Mouse (Mus musculus) myocyte (in vitro differentiated cells): ENCODE results near the gene Rad51b. TPM values are rescaled to one million over a fixed set of nuclear protein-coding genes. Genes with fewer than 3 reads are reported as not detected.
A peak's percentile ranks its signal among the peaks of the same experiment; 100 is the strongest.

Experiments
- H3K27me3 ChIP-seq: one replicate; pipeline ENCODE4 v1.6.1; 2011; ENCODE audit not compliant: control insufficient read depth, insufficient read depth, insufficient read length
- H3K36me3 ChIP-seq: one replicate; pipeline ENCODE4 v1.6.1; 2011; ENCODE audit not compliant: control insufficient read depth, insufficient read depth
- H3K4me2 ChIP-seq: one replicate; pipeline ENCODE4 v1.6.1; 2011; ENCODE audit warnings: low read depth, control low read depth
- H3K4me3 ChIP-seq: one replicate; pipeline ENCODE4 v1.5.1; 2011; ENCODE audit warnings: mild to moderate bottlenecking, control low read depth, moderate library complexity
- H3K79me2 ChIP-seq: one replicate; pipeline ENCODE4 v1.6.1; 2011; ENCODE audit not compliant: control insufficient read depth, insufficient read depth
- H3ac ChIP-seq: one replicate; pipeline ENCODE4 v1.6.1; 2011; ENCODE audit not compliant: control insufficient read depth, insufficient read length
- CEBPB ChIP-seq: IDR thresholded peaks from 2 replicates; pipeline ENCODE4 v1.6.1; 2011; ENCODE audit warnings: mild to moderate bottlenecking, moderate library complexity; ENCODE audit not compliant: poor library complexity, insufficient read depth, severe bottlenecking
- E2F4 ChIP-seq: IDR thresholded peaks from one replicate; pipeline ENCODE4 v1.6.1; 2011; ENCODE audit warnings: mild to moderate bottlenecking, control low read depth, moderate library complexity; ENCODE audit not compliant: insufficient read depth
- MAX ChIP-seq: IDR thresholded peaks from one replicate; pipeline ENCODE4 v1.6.1; 2011; ENCODE audit warnings: low read depth, mild to moderate bottlenecking, control low read depth
- MYOD1 ChIP-seq, 3 experiments: IDR thresholded peaks; one replicate each; pipeline ENCODE4 v1.6.1; 2011; ENCODE audit warnings: control low read depth in 2 of 3, low read depth in 2 of 3, mild to moderate bottlenecking in 2 of 3, moderate library complexity in 1 of 3; ENCODE audit not compliant: insufficient read length in 2 of 3, control insufficient read depth in 1 of 3
- MYOG ChIP-seq, 3 experiments: IDR thresholded peaks; one replicate each; pipeline ENCODE4 v1.6.1; 2011; ENCODE audit warnings: control low read depth in 2 of 3, low read depth in 2 of 3, mild to moderate bottlenecking in 2 of 3; ENCODE audit not compliant: insufficient read length in 2 of 3, control insufficient read depth in 1 of 3, insufficient read depth in 1 of 3
- POLR2A ChIP-seq: IDR thresholded peaks from one replicate; pipeline ENCODE4 v1.6.1; 2011; ENCODE audit warnings: low read depth, mild to moderate bottlenecking, control low read depth, moderate library complexity; ENCODE audit not compliant: insufficient read length
- POLR2AphosphoS2 ChIP-seq: IDR thresholded peaks from one replicate; pipeline ENCODE4 v1.6.1; 2011; ENCODE audit warnings: low read depth, control low read depth; ENCODE audit not compliant: insufficient read length
- REST ChIP-seq: IDR thresholded peaks from one replicate; pipeline ENCODE4 v1.6.1; 2011; ENCODE audit warnings: mild to moderate bottlenecking, control low read depth, moderate library complexity; ENCODE audit not compliant: insufficient read depth, insufficient read length
- SRF ChIP-seq: IDR thresholded peaks from one replicate; pipeline ENCODE4 v1.6.1; 2011; ENCODE audit warnings: low read depth; ENCODE audit not compliant: control insufficient read depth, insufficient read length
- TCF12 ChIP-seq: IDR thresholded peaks from one replicate; pipeline ENCODE4 v1.6.1; 2011; ENCODE audit warnings: mild to moderate bottlenecking, control low read depth; ENCODE audit not compliant: poor library complexity, insufficient read depth, severe bottlenecking
- TCF3 ChIP-seq: IDR thresholded peaks from one replicate; pipeline ENCODE4 v1.6.1; 2011; ENCODE audit warnings: low read depth, control low read depth; ENCODE audit not compliant: insufficient read length
- USF1 ChIP-seq: IDR thresholded peaks from one replicate; pipeline ENCODE4 v1.6.1; 2011; ENCODE audit warnings: low read depth, mild to moderate bottlenecking, control low read depth, moderate library complexity
- polyA plus RNA-seq: library from polyadenylated mRNA; unstranded; fragments of >200 nt; fragmentation: generic; extraction: Trizol; gene quantifications from one replicate; pipeline ENCODE4 v1.2.1, GENCODE M21; 2012; ENCODE audit warnings: missing spikeins

Gene Rad51b
- polyA plus RNA-seq, 1 experiment = 1.8 TPM

DNA sequence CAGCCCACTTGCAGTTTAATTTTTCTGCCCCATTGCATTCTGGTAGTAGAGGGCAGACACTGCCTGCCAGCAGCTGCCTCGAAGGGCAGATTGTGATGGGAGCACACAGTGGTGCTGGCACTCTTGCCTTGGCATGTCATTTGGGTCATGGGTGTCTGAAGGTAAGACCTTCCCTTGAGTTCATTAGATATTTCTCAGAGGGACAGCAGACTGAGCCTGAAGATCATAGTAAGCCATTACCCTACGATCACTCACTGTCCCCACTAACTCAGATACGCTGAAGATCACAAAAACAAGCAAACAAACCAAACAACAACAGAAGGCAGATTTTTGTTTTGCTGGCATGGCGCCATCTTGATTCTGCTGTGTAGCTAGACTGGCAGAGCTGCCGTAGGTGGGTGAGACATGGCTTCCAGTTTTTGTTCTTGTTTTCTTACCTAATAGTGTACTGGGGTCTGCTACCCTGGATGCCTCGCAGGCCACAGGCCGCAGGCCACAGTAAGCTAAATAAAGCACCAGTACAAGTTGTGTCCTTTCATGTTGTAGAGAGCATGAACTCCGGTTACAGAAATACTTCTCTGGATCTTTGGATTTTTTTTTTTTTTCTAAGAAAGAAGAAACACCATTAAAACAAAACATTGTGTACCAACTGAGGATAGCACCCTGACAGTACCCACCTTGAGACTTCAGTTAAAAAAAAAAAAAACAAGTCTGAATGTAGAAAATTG lies 316.1 kb downstream of the Rad51b start:
- H3K36me3 ChIP-seq = no peaks in the 10 kb centered on the region
- H3K4me3 ChIP-seq = no peak overlapping the region
- TF ChIP-seq POLR2A (no peak), POLR2AphosphoS2 (no peak), USF1 (no peak), MYOG (IDR thresholded peaks at IDR 0.05; ENCODE audit: control insufficient read depth in 1 of 3, insufficient read depth in 1 of 3, insufficient read length in 2 of 3, low read depth in 2 of 3) (peak in 1 of 3 experiments; percentile 15), MYOD1 (IDR thresholded peaks at IDR 0.05; ENCODE audit: control insufficient read depth in 1 of 3, insufficient read length in 2 of 3, low read depth in 2 of 3) (peak in 2 of 3 experiments; percentile 1), TCF3 (no peak)
- H3ac ChIP-seq = no peak overlapping the region
- no peaks in the 10 kb centered on the region for H3K27me3 ChIP-seq
- no peaks in the 10 kb centered on the region for H3K79me2 ChIP-seq
- no peak overlapping the region for H3K4me2 ChIP-seq

DNA sequence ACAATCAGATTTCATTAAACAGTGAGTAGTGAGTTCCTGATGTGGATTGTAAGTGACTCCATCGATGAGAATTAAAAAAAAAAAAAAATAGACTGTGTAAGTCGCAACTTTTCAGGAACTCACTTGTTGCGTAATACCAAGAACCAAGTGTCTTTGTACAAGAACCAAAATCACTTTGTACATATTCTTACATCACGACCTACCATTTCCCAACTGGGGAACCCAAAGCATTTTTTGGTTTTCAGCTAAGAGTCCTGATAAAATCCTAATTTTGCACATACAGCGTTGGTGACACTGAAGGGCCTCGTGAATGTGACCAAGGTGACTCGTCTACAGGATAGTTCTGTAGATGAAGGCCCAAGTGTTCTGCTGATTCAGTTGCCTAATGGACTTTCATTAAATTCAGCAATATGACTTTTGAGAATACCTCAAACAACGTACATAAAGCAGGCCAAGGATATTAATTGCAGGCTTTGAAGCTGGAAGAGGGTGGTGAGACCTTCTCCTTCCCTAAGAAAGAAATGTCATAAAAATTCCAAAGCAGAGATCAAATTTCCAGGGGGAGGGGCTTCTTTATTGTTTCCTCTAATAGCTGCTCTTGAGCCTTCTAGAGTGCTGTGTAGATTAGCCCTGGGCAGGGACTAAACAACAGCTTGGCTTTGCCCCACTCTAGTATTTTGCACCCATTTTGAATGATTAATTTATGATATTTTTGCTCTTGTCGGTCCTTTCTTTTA lies 316.9 kb downstream of the Rad51b start:
- H3K79me2 ChIP-seq = no peaks in the 10 kb centered on the region
- no peak overlapping the region for H3ac ChIP-seq
- TF ChIP-seq CEBPB = peak; percentile 77; the same call in 1 of the 2 replicates
- TF ChIP-seq MYOG (IDR thresholded peaks at IDR 0.05; ENCODE audit: control insufficient read depth in 1 of 3, insufficient read depth in 1 of 3, insufficient read length in 2 of 3, low read depth in 2 of 3) = no peak
- H3K27me3 ChIP-seq = no peaks in the 10 kb centered on the region
- no peak overlapping the region for H3K4me3 ChIP-seq
- no peak overlapping the region for H3K4me2 ChIP-seq
- H3K36me3 ChIP-seq = no peaks in the 10 kb centered on the region

DNA sequence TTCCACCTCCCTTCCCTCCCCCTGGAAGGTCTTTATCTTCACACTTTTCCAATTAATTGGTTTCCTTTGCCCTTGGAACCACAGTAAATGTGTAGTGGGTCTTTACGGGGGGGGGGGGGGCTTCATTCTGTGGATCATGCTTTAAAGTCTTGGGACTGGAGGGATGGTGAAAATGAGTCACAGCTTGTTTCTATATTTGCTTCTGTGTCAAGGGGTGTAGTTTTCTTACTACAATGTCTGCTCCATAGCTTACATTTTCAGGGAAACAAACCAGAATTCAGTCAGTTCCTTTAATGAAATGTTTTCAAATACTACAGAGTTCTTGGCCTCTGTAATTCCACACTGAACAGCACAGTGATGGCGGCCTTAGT lies 317.5 kb downstream of the Rad51b start:
- H3K4me2 ChIP-seq = no peak overlapping the region
- no peak overlapping the region for H3K4me3 ChIP-seq
- no peaks in the 10 kb centered on the region for H3K36me3 ChIP-seq
- no peaks in the 10 kb centered on the region for H3K27me3 ChIP-seq
- no peak overlapping the region for H3ac ChIP-seq
- TF ChIP-seq MYOD1 (IDR thresholded peaks at IDR 0.05; ENCODE audit: control insufficient read depth in 1 of 3, insufficient read length in 2 of 3, low read depth in 2 of 3) (no peak), E2F4 (no peak)
- H3K79me2 ChIP-seq = no peaks in the 10 kb centered on the region

DNA sequence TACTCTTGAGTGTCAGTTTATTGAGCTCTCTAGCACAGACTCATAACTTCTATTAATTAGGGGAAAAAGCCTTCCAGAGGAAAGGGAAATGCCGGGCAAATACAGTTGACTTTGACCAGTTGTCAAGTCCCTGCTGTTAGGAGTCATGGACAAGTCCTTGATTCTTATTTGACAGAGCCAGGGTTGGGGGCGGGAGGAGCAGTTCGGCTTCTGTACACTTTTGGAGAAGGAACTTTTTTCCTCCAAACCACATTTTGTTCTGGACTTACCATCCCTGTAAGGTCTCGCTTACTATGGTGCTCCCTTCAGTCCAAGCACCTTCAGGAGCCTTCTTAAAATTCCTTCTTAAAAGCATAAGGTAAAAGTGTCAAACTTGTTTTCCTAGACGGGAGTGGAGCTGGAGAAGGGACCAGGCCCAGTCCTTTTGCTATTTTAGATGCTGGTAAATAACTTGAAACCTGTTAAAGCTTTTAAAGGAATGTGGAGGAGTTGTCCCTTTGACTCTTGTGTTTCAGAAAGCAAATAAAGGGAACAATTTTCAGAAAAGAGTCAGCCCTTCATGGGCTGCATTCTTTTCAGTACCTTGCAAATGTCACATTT lies 318.7 kb downstream of the Rad51b start:
- Histone ChIP-seq H3K36me3 (no peaks in the 10 kb centered on the region), H3K79me2 (no peaks in the 10 kb centered on the region), H3K4me3 (no peak overlapping the region), H3K4me2 (no peak overlapping the region), H3K27me3 (no peaks in the 10 kb centered on the region), H3ac (no peak overlapping the region)
- TF ChIP-seq E2F4 (no peak), CEBPB (no peak), TCF3 (no peak), MYOD1 (IDR thresholded peaks at IDR 0.05; ENCODE audit: control insufficient read depth in 1 of 3, insufficient read length in 2 of 3, low read depth in 2 of 3) (no peak), MAX (no peak), REST (no peak), POLR2AphosphoS2 (no peak), SRF (no peak), MYOG (IDR thresholded peaks at IDR 0.05; ENCODE audit: control insufficient read depth in 1 of 3, insufficient read depth in 1 of 3, insufficient read length in 2 of 3, low read depth in 2 of 3) (no peak), POLR2A (no peak), USF1 (no peak), TCF12 (no peak)

DNA sequence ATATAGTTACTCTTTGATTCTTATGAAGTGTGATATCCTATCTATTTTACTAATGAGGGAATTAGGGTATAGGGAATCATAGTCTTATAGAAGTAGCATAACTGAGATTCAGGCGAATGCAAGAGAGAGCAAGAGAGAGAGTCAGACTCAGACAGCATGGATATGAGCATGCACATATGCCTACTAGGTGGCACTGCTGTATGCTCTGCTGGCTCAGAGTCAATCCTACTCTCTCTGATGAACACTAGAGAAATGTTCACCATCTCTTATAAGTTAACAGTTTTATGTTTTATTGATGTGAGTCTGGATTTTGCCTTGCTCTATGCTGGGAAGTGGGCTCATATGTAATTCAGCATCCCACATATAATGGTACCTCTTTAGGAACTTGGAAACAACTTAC lies 321.9 kb downstream of the Rad51b start:
- Histone ChIP-seq H3ac (no peak overlapping the region), H3K4me2 (no peak overlapping the region), H3K36me3 (no peaks in the 10 kb centered on the region), H3K79me2 (no peaks in the 10 kb centered on the region), H3K4me3 (no peak overlapping the region), H3K27me3 (no peaks in the 10 kb centered on the region)
- TF ChIP-seq REST = no peak
